Mouse (Mus musculus): ENCODE measurements at regions not wholly inside any gene's neighbourhood (a gene's known extent, or its start where the extent isn't known, plus 50 kb on each side); places are given as distances from the start of the nearest gene placed in this dataset.
"Not testable (repeated sequence)": the region's sequence is repeated elsewhere in the genome, so short reads cannot be mapped to it uniquely, and the experiment has no call there.

- peak; percentile 28 for DNase-seq (ENCODE audit: low read depth, low spot score)
Measured at GRCm38 (mm10) chr7:92984701-92985682, 94.7 kb upstream of the Fam181b start.

GRCm38 (mm10) chr7:92985683-92986070 lies 94.0 kb upstream of the Fam181b start:
- DNase-seq (ENCODE audit: low read depth, low spot score): no peak

- DNase-seq (ENCODE audit: low read depth, low spot score): no peak
Measured at GRCm38 (mm10) chr7:92998886-92999285, 80.8 kb upstream of the Fam181b start.

GRCm38 (mm10) chr7:93006694-93007231 lies 72.9 kb upstream of the Fam181b start:
- DNase-seq (ENCODE audit: low read depth, low spot score): not testable (repeated sequence)

GRCm38 (mm10) chr7:93007721-93008120 lies 71.9 kb upstream of the Fam181b start:
- no peak for DNase-seq (ENCODE audit: low read depth, low spot score)

GRCm38 (mm10) chr7:93019390-93019789 lies 60.3 kb upstream of the Fam181b start:
- DNase-seq (ENCODE audit: low read depth, low spot score): no peak

GRCm38 (mm10) chr7:93023489-93024130 lies 56.1 kb upstream of the Fam181b start:
- DNase-seq (ENCODE audit: low read depth, low spot score): no peak

- peak; percentile 54 for DNase-seq (ENCODE audit: low read depth, low spot score)
Measured at GRCm38 (mm10) chr7:93026231-93026630, 53.4 kb upstream of the Fam181b start.

Data from mesoderm, embryonic 11.5 days (tissue).